Mouse (Mus musculus): ENCODE data around the gene Gucy2d. TPM values are rescaled to one million over a fixed set of nuclear protein-coding genes. Genes with fewer than 3 reads are reported as not detected.

Gene Gucy2d
- polyA plus RNA-seq, 1 experiment from 2014 or later = 0.37 TPM

GRCm38 (mm10) chr7:98499561-98500292 is 59.5 kb downstream of the Gucy2d start:
- Histone ChIP-seq H3K4me2 (ENCODE audit: low read depth, low read length) (no peak overlapping the region), H3K9ac (replicated peaks; ENCODE audit: low read depth, low read length) (no peak overlapping the region), H3K27ac (ENCODE audit: low read depth, low read length) (no peak overlapping the region), H3K9me3 (ENCODE audit: control insufficient read depth, low read length) (no peaks in the 10 kb centered on the region), H3K27me3 (ENCODE audit: control insufficient read depth, insufficient read depth, low read length) (no peaks in the 10 kb centered on the region), H3K36me3 (ENCODE audit: control insufficient read depth, insufficient read depth, low read length) (no peaks in the 10 kb centered on the region), H3K4me3 (ENCODE audit: low read depth, low read length) (no peak overlapping the region), H3K4me1 (ENCODE audit: control insufficient read depth, insufficient read depth, low read length) (peaks cover 4% of the 10 kb centered on the region; the same call in 1 of the 2 replicates)
- WGBS = 83% methylated on average over 25 of the region's 25 CpGs
- ATAC-seq (ENCODE audit: low read depth) = no peak

- WGBS = 90% methylated on average over 3 of the region's 3 CpGs
- Histone ChIP-seq H3K4me3 (ENCODE audit: low read depth, low read length) (no peak overlapping the region), H3K27ac (ENCODE audit: low read depth, low read length) (no peak overlapping the region), H3K27me3 (ENCODE audit: control insufficient read depth, insufficient read depth, low read length) (no peaks in the 10 kb centered on the region), H3K9me3 (ENCODE audit: control insufficient read depth, low read length) (no peaks in the 10 kb centered on the region), H3K4me2 (ENCODE audit: low read depth, low read length) (no peak overlapping the region), H3K9ac (replicated peaks; ENCODE audit: low read depth, low read length) (0 out of 2 replicates have a peak overlapping the region, but pooled peaks have one; percentile 11), H3K4me1 (ENCODE audit: control insufficient read depth, insufficient read depth, low read length) (peaks cover 4% of the 10 kb centered on the region; the same call in 1 of the 2 replicates), H3K36me3 (ENCODE audit: control insufficient read depth, insufficient read depth, low read length) (no peaks in the 10 kb centered on the region)
- no peak for ATAC-seq (ENCODE audit: low read depth)
These were observed 60.3 kb downstream of the Gucy2d start for GRCm38 (mm10) chr7:98500470-98500869.

- Histone ChIP-seq H3K27me3 (ENCODE audit: control insufficient read depth, insufficient read depth, low read length) (no peaks in the 10 kb centered on the region), H3K9me3 (ENCODE audit: control insufficient read depth, low read length) (no peaks in the 10 kb centered on the region), H3K9ac (replicated peaks; ENCODE audit: low read depth, low read length) (0 out of 2 replicates have a peak overlapping the region, but pooled peaks have one; percentile 11), H3K4me2 (ENCODE audit: low read depth, low read length) (no peak overlapping the region), H3K36me3 (ENCODE audit: control insufficient read depth, insufficient read depth, low read length) (no peaks in the 10 kb centered on the region), H3K4me3 (ENCODE audit: low read depth, low read length) (no peak overlapping the region), H3K27ac (ENCODE audit: low read depth, low read length) (no peak overlapping the region), H3K4me1 (ENCODE audit: control insufficient read depth, insufficient read depth, low read length) (peaks cover 4% of the 10 kb centered on the region; the same call in 1 of the 2 replicates)
- ATAC-seq (ENCODE audit: low read depth) = no peak
- WGBS = 88% methylated on average over 7 of the region's 7 CpGs
These were observed 60.9 kb downstream of the Gucy2d start for GRCm38 (mm10) chr7:98501078-98501477.

- H3K9me3 ChIP-seq (ENCODE audit: control insufficient read depth, low read length) = no peaks in the 10 kb centered on the region
- H3K9ac ChIP-seq (replicated peaks; ENCODE audit: low read depth, low read length) = no peak overlapping the region
- H3K4me1 ChIP-seq (ENCODE audit: control insufficient read depth, insufficient read depth, low read length) = peaks cover 4% of the 10 kb centered on the region; the same call in 1 of the 2 replicates
- H3K36me3 ChIP-seq (ENCODE audit: control insufficient read depth, insufficient read depth, low read length) = no peaks in the 10 kb centered on the region
- no peak overlapping the region for H3K27ac ChIP-seq (ENCODE audit: low read depth, low read length)
- H3K27me3 ChIP-seq (ENCODE audit: control insufficient read depth, insufficient read depth, low read length) = no peaks in the 10 kb centered on the region
- 25% methylated on average over 5 of the region's 5 CpGs for WGBS
- H3K4me2 ChIP-seq (ENCODE audit: low read depth, low read length) = no peak overlapping the region
- no peak overlapping the region for H3K4me3 ChIP-seq (ENCODE audit: low read depth, low read length)
- ATAC-seq (ENCODE audit: low read depth) = no peak
These were observed 62.7 kb downstream of the Gucy2d start for GRCm38 (mm10) chr7:98502921-98503320.

- H3K4me2 ChIP-seq (ENCODE audit: low read depth, low read length) = no peak overlapping the region
- no peaks in the 10 kb centered on the region for H3K36me3 ChIP-seq (ENCODE audit: control insufficient read depth, insufficient read depth, low read length)
- no peak overlapping the region for H3K27ac ChIP-seq (ENCODE audit: low read depth, low read length)
- H3K9me3 ChIP-seq (ENCODE audit: control insufficient read depth, low read length) = no peaks in the 10 kb centered on the region
- no peak overlapping the region for H3K4me3 ChIP-seq (ENCODE audit: low read depth, low read length)
- peak; percentile 61; the same call in 1 of the 2 replicates for ATAC-seq (ENCODE audit: low read depth)
- H3K4me1 ChIP-seq (ENCODE audit: control insufficient read depth, insufficient read depth, low read length) = peaks cover 4% of the 10 kb centered on the region; the same call in 1 of the 2 replicates
- no peaks in the 10 kb centered on the region for H3K27me3 ChIP-seq (ENCODE audit: control insufficient read depth, insufficient read depth, low read length)
- 77% methylated on average over 6 of the region's 6 CpGs for WGBS
- no peak overlapping the region for H3K9ac ChIP-seq (replicated peaks; ENCODE audit: low read depth, low read length)
These were observed 63.9 kb downstream of the Gucy2d start for GRCm38 (mm10) chr7:98503951-98504647.

- Histone ChIP-seq H3K27me3 (ENCODE audit: control insufficient read depth, insufficient read depth, low read length) (no peaks in the 10 kb centered on the region), H3K36me3 (ENCODE audit: control insufficient read depth, insufficient read depth, low read length) (no peaks in the 10 kb centered on the region), H3K4me3 (ENCODE audit: low read depth, low read length) (no peak overlapping the region), H3K27ac (ENCODE audit: low read depth, low read length) (no peak overlapping the region), H3K4me2 (ENCODE audit: low read depth, low read length) (no peak overlapping the region), H3K4me1 (ENCODE audit: control insufficient read depth, insufficient read depth, low read length) (peaks cover 4% of the 10 kb centered on the region; the same call in 1 of the 2 replicates), H3K9ac (replicated peaks; ENCODE audit: low read depth, low read length) (no peak overlapping the region), H3K9me3 (ENCODE audit: control insufficient read depth, low read length) (no peaks in the 10 kb centered on the region)
- 44% methylated on average over 5 of the region's 5 CpGs for WGBS
- no peak for ATAC-seq (ENCODE audit: low read depth)
These were observed 64.6 kb downstream of the Gucy2d start for GRCm38 (mm10) chr7:98504726-98505314.

GRCm38 (mm10) chr7:98505664-98506063 is 65.4 kb downstream of the Gucy2d start:
- no peak overlapping the region for H3K4me2 ChIP-seq (ENCODE audit: low read depth, low read length)
- H3K9me3 ChIP-seq (ENCODE audit: control insufficient read depth, low read length) = no peaks in the 10 kb centered on the region
- 33% methylated on average over 3 of the region's 3 CpGs for WGBS
- no peak overlapping the region for H3K27ac ChIP-seq (ENCODE audit: low read depth, low read length)
- no peaks in the 10 kb centered on the region for H3K27me3 ChIP-seq (ENCODE audit: control insufficient read depth, insufficient read depth, low read length)
- ATAC-seq (ENCODE audit: low read depth) = no peak
- H3K9ac ChIP-seq (replicated peaks; ENCODE audit: low read depth, low read length) = no peak overlapping the region
- no peak overlapping the region for H3K4me3 ChIP-seq (ENCODE audit: low read depth, low read length)
- H3K4me1 ChIP-seq (ENCODE audit: control insufficient read depth, insufficient read depth, low read length) = peaks cover 4% of the 10 kb centered on the region; the same call in 1 of the 2 replicates
- H3K36me3 ChIP-seq (ENCODE audit: control insufficient read depth, insufficient read depth, low read length) = no peaks in the 10 kb centered on the region

- Histone ChIP-seq H3K4me2 (ENCODE audit: low read depth, low read length) (no peak overlapping the region), H3K4me1 (ENCODE audit: control insufficient read depth, insufficient read depth, low read length) (no peaks in the 10 kb centered on the region), H3K36me3 (ENCODE audit: control insufficient read depth, insufficient read depth, low read length) (no peaks in the 10 kb centered on the region), H3K27ac (ENCODE audit: low read depth, low read length) (no peak overlapping the region), H3K4me3 (ENCODE audit: low read depth, low read length) (no peak overlapping the region), H3K9me3 (ENCODE audit: control insufficient read depth, low read length) (no peaks in the 10 kb centered on the region), H3K27me3 (ENCODE audit: control insufficient read depth, insufficient read depth, low read length) (no peaks in the 10 kb centered on the region), H3K9ac (replicated peaks; ENCODE audit: low read depth, low read length) (no peak overlapping the region)
- no peak for ATAC-seq (ENCODE audit: low read depth)
- 77% methylated on average over 15 of the region's 15 CpGs for WGBS
These were observed 71.0 kb downstream of the Gucy2d start for GRCm38 (mm10) chr7:98510961-98511958.

Data from neural tube, embryonic 14.5 days (tissue).